Mouse (Mus musculus): Measurements from ENCODE around the gene C1qtnf9. TPM values are rescaled to one million over a fixed set of nuclear protein-coding genes. Genes with fewer than 3 reads are reported as not detected.

C1qtnf9 gene
- polyA plus RNA-seq, 1 experiment = not detected

GRCm38 (mm10) chr14:60811547-60811946, 43.6 kb downstream of the C1qtnf9 start:
- H3ac ChIP-seq (ENCODE audit: control insufficient read depth, insufficient read length) = no peak overlapping the region
- peaks cover 4% of the 10 kb centered on the region for H3K36me3 ChIP-seq (ENCODE audit: control insufficient read depth, insufficient read depth)
- H3K27me3 ChIP-seq (ENCODE audit: control insufficient read depth, insufficient read depth, insufficient read length) = no peaks in the 10 kb centered on the region
- H3K79me2 ChIP-seq (ENCODE audit: control insufficient read depth, insufficient read depth) = no peaks in the 10 kb centered on the region
- TF ChIP-seq TCF3 (IDR thresholded peaks at IDR 0.05; ENCODE audit: insufficient read length, low read depth) = no peak
- no peak for TF ChIP-seq SRF (IDR thresholded peaks at IDR 0.05; ENCODE audit: control insufficient read depth, insufficient read length, low read depth)
- no peak for TF ChIP-seq MYOG (IDR thresholded peaks at IDR 0.05; ENCODE audit: control insufficient read depth in 1 of 3, insufficient read depth in 1 of 3, insufficient read length in 2 of 3, low read depth in 2 of 3)
- no peak for TF ChIP-seq E2F4 (IDR thresholded peaks at IDR 0.05; ENCODE audit: insufficient read depth)
- TF ChIP-seq POLR2AphosphoS2 (IDR thresholded peaks at IDR 0.05; ENCODE audit: insufficient read length, low read depth) = no peak
- no peak for TF ChIP-seq REST (IDR thresholded peaks at IDR 0.05; ENCODE audit: insufficient read depth, insufficient read length)
- no peak for TF ChIP-seq POLR2A (IDR thresholded peaks at IDR 0.05; ENCODE audit: insufficient read length, low read depth)
- no peak for TF ChIP-seq MAX (IDR thresholded peaks at IDR 0.05; ENCODE audit: low read depth)
- no peak for TF ChIP-seq USF1 (IDR thresholded peaks at IDR 0.05; ENCODE audit: low read depth)
- TF ChIP-seq TCF12 (IDR thresholded peaks at IDR 0.05; ENCODE audit: insufficient read depth, poor library complexity, severe bottlenecking) = no peak
- H3K4me3 ChIP-seq = no peak overlapping the region
- H3K4me2 ChIP-seq (ENCODE audit: low read depth) = no peak overlapping the region

DNA sequence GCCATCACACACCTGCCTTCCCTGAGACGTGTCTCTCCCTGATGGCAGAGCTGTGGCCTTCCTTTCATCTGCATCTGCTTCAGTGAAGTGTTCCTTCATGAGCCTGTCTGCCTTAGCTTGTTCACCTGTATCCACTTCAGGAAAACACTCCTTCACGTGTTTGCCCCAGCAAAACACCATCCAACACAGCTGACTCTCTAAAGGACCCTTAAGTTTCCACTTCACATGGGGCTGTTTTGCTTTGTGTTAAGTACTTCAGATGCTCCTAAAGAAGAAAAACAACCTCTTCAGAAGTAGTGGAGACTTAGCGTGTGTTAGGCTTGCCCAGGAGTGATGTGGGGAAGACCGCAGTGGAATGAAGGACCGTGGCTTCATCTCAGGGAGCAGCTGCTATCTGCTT, 47.2 kb downstream of the C1qtnf9 start:
- no peaks in the 10 kb centered on the region for H3K79me2 ChIP-seq (ENCODE audit: control insufficient read depth, insufficient read depth)
- no peak overlapping the region for H3K4me3 ChIP-seq
- H3K4me2 ChIP-seq (ENCODE audit: low read depth) = no peak overlapping the region
- peaks cover 4% of the 10 kb centered on the region for H3K36me3 ChIP-seq (ENCODE audit: control insufficient read depth, insufficient read depth)
- no peak for TF ChIP-seq POLR2AphosphoS2 (IDR thresholded peaks at IDR 0.05; ENCODE audit: insufficient read length, low read depth)
- TF ChIP-seq REST (IDR thresholded peaks at IDR 0.05; ENCODE audit: insufficient read depth, insufficient read length) = no peak
- TF ChIP-seq MAX (IDR thresholded peaks at IDR 0.05; ENCODE audit: low read depth) = no peak
- no peak for TF ChIP-seq TCF3 (IDR thresholded peaks at IDR 0.05; ENCODE audit: insufficient read length, low read depth)
- H3ac ChIP-seq (ENCODE audit: control insufficient read depth, insufficient read length) = no peak overlapping the region
- H3K27me3 ChIP-seq (ENCODE audit: control insufficient read depth, insufficient read depth, insufficient read length) = no peaks in the 10 kb centered on the region

- TF ChIP-seq TCF12 (IDR thresholded peaks at IDR 0.05; ENCODE audit: insufficient read depth, poor library complexity, severe bottlenecking) (no peak), E2F4 (IDR thresholded peaks at IDR 0.05; ENCODE audit: insufficient read depth) (no peak), CEBPB (IDR thresholded peaks at IDR 0.05; ENCODE audit: insufficient read depth, poor library complexity, severe bottlenecking) (no peak), MAX (IDR thresholded peaks at IDR 0.05; ENCODE audit: low read depth) (no peak), POLR2AphosphoS2 (IDR thresholded peaks at IDR 0.05; ENCODE audit: insufficient read length, low read depth) (no peak), POLR2A (IDR thresholded peaks at IDR 0.05; ENCODE audit: insufficient read length, low read depth) (no peak)
These were observed 50.1 kb downstream of the C1qtnf9 start for GRCm38 (mm10) chr14:60818045-60818444.

GRCm38 (mm10) chr14:60830096-60830495, 62.2 kb downstream of the C1qtnf9 start:
- no peak for TF ChIP-seq REST (IDR thresholded peaks at IDR 0.05; ENCODE audit: insufficient read depth, insufficient read length)
- TF ChIP-seq SRF (IDR thresholded peaks at IDR 0.05; ENCODE audit: control insufficient read depth, insufficient read length, low read depth) = no peak
- TF ChIP-seq USF1 (IDR thresholded peaks at IDR 0.05; ENCODE audit: low read depth) = no peak
- no peak for TF ChIP-seq POLR2A (IDR thresholded peaks at IDR 0.05; ENCODE audit: insufficient read length, low read depth)
- TF ChIP-seq POLR2AphosphoS2 (IDR thresholded peaks at IDR 0.05; ENCODE audit: insufficient read length, low read depth) = no peak
- no peak for TF ChIP-seq E2F4 (IDR thresholded peaks at IDR 0.05; ENCODE audit: insufficient read depth)
- no peak for TF ChIP-seq TCF3 (IDR thresholded peaks at IDR 0.05; ENCODE audit: insufficient read length, low read depth)
- no peak for TF ChIP-seq MYOG (IDR thresholded peaks at IDR 0.05; ENCODE audit: control insufficient read depth in 1 of 3, insufficient read depth in 1 of 3, insufficient read length in 2 of 3, low read depth in 2 of 3)
- no peak for TF ChIP-seq MAX (IDR thresholded peaks at IDR 0.05; ENCODE audit: low read depth)
- no peak for TF ChIP-seq MYOD1 (IDR thresholded peaks at IDR 0.05; ENCODE audit: control insufficient read depth in 1 of 3, insufficient read length in 2 of 3, low read depth in 2 of 3)
- TF ChIP-seq CEBPB (IDR thresholded peaks at IDR 0.05; ENCODE audit: insufficient read depth, poor library complexity, severe bottlenecking) = no peak
- H3K27me3 ChIP-seq (ENCODE audit: control insufficient read depth, insufficient read depth, insufficient read length) = no peaks in the 10 kb centered on the region
- H3K4me2 ChIP-seq (ENCODE audit: low read depth) = no peak overlapping the region
- H3ac ChIP-seq (ENCODE audit: control insufficient read depth, insufficient read length) = no peak overlapping the region
- H3K79me2 ChIP-seq (ENCODE audit: control insufficient read depth, insufficient read depth) = no peaks in the 10 kb centered on the region
- no peaks in the 10 kb centered on the region for H3K36me3 ChIP-seq (ENCODE audit: control insufficient read depth, insufficient read depth)
- no peak overlapping the region for H3K4me3 ChIP-seq

More at GRCm38 (mm10) chr14:60818045-60818444, 50.1 kb downstream of the C1qtnf9 start:
- H3K36me3 ChIP-seq (ENCODE audit: control insufficient read depth, insufficient read depth) = no peaks in the 10 kb centered on the region
- H3K79me2 ChIP-seq (ENCODE audit: control insufficient read depth, insufficient read depth) = no peaks in the 10 kb centered on the region
- no peaks in the 10 kb centered on the region for H3K27me3 ChIP-seq (ENCODE audit: control insufficient read depth, insufficient read depth, insufficient read length)
- no peak overlapping the region for H3K4me3 ChIP-seq
- H3K4me2 ChIP-seq (ENCODE audit: low read depth) = no peak overlapping the region
- no peak overlapping the region for H3ac ChIP-seq (ENCODE audit: control insufficient read depth, insufficient read length)

Other genes with a start within 250 kb of the C1qtnf9 start
- gene Spata13, start 134.1 kb upstream of the C1qtnf9 start, polyA plus RNA-seq (2012; fragmentation: generic; extraction: Trizol) = 1.2 TPM
- gene Mipep, start 16.4 kb downstream of the C1qtnf9 start, polyA plus RNA-seq (2012; fragmentation: generic; extraction: Trizol) = 14.1 TPM